Mouse (Mus musculus): ENCODE data around the gene Hap1.
"Not testable (repeated sequence)": the region's sequence is repeated elsewhere in the genome, so short reads cannot be mapped to it uniquely, and the experiment has no call there.

Hap1 gene

DNA sequence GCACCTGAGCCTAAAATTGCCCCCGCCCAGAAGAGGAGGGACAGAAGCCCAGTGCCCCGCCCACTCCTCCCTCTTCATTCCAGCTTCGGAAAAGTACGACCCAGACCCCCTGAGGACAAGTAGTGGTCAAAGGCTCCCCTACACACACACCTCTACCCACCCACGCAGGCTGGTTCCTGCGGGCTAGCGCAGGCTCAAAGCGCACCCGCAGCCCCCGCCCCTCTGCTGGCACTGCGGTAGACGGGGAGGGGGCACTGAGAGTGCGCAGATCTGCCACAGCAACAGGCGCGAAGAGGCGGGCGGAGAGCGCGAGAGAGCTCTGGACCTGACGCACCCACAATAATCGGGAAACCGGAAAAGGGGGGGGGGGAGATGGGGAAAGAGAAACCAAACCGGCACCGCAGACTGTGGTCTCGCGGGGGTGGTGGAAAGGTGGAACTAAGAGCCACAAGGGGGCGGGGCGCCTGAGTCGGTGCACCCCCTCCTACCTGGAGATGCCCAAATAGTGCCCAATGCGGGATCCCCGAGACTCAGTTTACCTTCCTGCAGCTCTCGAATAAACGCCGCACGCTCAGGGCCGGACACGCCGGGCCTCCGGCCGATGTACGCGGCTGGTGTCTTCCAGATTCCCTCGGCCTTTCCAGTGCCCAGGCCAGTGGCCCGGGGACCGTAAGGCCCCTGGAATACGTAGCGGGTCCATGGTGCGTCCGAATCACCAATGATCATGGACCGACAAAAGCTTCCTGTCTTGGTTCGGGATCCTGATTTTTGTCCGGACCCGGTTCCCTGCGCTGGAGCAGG is 577 bp downstream of the Hap1 start:
- DNase-seq (ENCODE audit: low read depth), result peak; percentile 43

DNA sequence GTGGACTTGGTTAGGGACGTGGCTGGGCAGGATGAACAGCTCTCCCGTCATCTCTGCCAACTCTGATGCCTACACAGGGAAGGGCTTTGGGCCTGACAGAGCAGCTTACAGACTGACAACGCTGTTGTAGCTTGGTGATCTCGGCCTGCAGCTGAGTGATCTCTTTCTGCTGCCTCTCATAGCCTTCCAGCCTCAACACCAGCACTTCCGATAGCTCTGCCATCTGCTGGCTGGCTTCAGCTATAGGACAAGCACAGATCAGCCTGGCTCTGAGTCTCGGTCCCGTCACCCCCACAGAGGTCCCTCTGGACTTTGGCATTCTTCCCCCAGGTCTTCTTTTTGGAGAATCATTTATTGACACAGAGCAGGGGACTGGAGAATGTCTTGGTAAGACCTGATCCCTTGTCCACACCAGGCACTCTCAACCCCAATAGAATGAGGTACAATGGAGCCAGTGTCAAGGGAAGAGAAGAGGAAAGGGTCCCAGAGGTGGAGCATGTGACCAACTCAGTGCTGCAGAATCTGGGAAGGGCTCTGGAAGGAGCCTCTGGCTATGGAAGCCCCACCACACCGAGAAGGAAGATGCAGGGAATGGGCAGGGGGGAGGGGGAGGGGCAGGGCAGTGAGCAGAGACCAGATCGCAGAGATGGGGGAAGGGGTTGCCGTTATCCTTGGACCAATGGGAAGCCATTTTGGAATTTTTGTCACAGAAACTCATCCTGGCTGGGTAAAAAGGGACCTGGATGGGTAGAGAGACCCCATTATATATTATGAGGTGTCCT is 3.7 kb downstream of the Hap1 start:
- peak; percentile 75 for DNase-seq (ENCODE audit: low read depth)

DNA sequence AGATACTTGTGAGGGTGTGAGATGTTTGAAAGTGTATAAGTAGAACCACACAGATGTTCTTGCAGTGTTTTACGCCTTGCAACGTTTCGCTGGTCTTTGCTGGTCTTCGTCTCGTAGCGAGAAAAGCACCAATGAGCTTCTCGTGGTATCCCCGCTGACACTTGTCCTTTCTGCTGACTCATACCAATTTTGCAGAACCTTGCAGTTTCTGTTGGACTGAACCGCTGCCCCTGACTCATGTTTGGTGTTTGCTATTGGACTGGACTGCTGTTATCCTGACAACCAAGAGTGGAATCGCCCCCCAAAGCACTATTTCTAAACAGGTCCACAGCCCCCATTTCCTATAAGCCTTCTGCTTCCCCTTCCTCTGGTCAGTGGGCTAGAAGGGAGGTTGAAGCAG is 11.7 kb downstream of the Hap1 start:
- no peak for DNase-seq (ENCODE audit: low read depth)

DNA sequence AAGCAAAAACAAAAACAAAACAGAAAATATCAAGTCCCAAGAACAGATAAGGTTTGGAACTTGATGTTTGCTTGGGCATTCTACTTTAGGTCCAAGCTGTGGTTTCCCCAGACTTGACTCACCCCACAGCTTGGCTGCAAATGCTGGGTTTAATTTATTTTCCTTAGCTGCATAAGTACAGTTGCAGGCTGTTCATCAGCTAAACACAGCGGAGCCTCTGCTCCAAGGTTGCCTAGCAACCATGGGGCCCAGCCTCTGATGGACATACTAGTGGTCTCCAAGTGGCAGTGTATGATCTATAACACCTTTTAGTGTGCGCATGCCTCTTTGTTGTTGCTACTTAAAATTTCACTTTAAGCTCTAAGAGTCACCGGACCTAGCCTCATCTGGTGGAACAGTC is 20.2 kb downstream of the Hap1 start:
- peak; percentile 90 for DNase-seq (ENCODE audit: low read depth)

DNA sequence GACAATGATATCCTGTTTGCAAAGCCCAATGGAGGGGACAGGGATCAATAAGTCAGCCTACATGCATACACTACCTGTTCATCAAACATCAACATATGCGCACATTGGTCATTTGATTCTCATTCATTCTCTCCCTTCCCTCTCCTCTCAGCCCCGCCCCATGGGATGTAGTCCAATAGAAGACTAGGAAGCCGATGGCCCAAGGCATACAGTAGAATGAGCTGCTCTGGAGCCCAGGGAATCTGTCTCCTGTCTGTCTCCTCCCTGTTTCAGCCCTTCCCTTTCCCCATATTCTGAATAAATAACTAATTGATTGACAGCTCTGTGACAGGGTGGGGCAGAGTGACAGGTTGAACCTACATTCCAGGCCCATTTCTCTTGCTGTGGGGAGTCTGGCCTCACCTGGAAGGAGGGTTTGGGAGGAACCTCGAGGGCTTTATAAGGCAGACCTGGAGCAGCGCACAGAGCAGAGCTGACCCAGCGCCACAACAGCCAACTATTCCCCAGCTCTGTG is 21.9 kb downstream of the Hap1 start, which contains the start of gene Gast:
Gast (plus strand) TSS at position 464 of the 514 bp plus-strand sequence.
- DNase-seq (ENCODE audit: low read depth), result no peak

DNA sequence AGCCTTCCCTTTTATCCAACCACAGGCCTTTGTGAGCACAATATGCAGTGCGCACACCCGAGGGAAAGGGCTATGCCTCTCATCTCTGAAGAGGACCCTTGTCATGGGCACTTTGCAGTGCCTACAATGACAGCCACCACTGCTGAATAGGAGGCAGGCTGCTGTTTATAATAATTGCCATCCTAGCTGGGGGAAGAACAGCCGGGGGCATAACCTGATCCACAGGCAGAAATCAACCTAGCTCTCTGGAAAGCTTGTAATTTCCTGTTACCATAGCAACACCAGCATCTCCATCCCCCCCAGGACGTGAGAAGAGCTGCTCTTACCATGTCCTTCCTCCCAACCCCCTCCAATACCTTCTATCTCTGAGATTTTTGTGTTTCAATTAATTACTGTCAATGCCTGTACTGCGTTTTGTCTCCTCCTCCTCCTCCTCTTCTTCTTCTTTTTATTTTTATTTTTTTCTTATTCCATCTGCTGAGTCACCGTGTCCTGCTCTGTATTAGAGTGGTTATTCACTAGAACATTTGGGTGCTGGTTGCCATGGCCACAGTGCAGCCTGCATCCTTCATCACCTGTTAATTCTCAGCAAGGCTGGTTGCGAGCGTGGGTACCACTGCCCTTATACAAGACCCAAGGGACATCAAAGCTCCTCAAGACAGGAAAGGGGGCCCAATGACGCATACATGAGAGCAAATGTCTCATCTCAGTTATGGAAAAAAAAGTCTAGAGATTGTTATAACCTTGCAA is 23.0 kb downstream of the Hap1 start:
- peak; percentile 38 for DNase-seq (ENCODE audit: low read depth)

DNA sequence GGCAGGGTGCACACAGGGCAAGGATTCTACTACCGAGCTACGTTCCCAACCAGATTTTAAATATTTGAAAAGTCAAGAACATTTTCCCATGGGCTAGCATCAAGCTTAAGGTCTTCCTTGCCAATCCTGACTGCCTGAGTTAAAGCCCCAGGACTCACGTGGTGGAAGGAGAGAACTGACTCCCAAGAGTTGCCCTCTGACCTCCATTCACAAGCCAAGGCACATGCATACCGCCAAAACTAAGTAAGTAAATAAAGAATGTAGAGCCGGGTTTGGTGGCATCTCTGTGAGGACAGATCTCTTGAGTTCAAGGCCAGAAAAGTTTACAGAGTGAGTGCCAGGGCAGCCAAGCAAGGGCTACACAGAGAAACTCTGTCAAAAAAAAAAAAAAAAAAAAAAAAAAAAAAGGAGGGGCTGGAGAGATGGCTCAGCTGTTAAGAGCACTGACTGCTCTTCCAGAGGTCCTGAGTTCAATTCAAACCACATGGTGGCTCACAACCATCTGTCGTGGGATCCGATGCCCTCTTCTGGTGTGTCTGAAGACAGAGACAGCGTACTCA is 25.0 kb downstream of the Hap1 start:
- DNase-seq (ENCODE audit: low read depth), result peak; percentile 64

DNA sequence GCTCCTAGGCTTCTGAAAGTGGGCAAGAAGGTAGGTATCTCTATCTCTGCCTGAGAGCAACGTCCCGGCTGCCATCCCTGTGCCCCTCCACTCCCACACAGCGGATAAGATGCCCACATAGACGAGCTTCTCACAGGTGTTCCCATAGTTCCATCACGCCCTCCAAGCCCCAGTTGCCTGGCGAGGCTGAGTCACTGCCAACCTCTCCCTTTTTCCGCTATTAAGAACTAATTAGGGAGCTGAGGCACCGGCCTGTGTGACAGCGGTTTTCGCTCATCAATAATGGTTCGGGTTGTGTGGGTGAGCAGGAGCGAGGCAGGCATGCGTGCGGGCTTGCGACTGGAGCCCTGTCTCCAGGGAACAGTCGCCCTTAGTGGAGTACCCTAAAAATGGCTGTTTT is 25.7 kb downstream of the Hap1 start:
- DNase-seq (ENCODE audit: low read depth), result no peak

DNA sequence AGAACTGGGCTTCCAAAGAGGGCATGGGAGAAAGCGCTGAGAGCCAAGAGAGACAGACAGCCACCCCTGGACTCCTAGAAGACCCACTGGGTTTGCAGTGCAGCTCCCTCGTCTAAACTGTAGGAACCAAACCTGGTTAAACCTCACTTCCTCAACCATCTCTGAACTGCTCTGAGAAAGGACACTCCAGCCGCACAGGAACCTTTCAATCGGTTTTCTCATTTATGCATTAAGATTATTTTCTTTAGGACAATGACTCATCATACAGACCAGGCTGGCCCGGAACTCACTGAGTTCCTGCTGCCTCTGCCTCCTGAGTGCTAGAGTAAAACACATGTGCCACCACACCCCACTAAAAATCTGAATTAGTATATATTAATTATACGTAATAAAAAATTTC is 28.2 kb downstream of the Hap1 start:
- no peak for DNase-seq (ENCODE audit: low read depth)

DNA sequence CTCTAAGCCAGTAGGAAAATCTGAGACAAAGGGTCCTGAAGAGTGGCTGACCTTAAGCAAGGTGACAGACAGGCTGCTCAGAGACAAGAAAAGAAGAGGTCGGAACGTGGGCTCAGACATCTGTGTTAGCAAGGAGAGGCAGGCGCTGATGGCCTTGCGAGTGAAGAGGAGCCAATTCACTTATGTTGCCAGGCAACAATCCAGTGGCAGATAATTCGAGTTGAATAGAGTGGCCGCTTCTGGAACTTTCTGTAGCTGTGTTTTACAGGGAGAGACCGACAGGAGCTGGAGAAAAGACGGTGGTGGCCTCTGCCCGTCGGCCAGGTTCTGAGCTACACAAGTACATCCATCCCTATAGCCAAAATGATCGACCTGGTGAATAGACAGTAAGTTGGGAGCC is 28.6 kb downstream of the Hap1 start:
- no peak for DNase-seq (ENCODE audit: low read depth)

DNA sequence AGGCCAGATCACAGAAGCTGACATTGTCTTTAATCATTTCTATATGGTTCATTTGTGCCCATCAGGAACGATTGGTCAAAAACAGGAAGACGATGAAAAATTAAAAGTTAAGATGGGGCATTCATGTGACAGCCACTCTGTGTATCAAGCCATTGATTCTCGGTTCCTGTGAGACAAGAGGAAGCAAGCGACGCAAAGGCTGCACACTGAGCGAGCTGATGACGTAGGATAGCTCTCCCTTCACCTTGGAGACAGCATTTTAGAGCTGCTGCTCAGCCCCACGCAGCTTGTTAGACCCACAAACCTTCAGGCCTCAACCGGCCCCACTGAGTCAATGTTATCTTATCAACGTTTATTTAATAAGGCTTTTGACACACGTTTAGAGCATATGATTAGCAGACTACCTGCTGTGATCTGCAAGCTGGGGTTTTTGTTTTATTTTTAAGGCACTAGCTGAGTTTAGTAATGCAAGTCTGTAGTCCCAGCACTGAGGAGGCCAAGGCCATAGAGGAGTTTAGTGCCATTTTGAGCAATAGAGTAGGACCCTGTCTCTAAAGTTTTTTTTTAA is 30.8 kb downstream of the Hap1 start:
- DNase-seq (ENCODE audit: low read depth), result no peak

DNA sequence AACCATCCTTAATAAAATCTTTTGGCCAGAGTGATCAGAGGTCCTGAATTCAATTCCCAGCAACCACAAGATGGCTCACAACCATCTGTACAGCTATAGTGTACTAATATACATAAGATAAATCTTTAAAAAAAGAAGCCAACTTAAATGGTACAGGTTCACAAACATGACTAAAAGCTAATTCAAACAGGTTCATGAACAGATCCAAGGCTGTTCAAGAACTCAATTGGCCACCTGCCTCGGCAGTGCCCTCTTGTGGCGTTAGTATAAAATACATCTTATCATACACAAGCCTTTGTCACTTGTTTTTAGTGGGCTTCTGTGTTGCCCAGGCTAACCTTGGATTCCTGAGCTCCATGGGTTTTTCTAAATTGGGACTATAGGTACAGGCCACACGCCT is 32.4 kb downstream of the Hap1 start:
- peak; percentile 91 for DNase-seq (ENCODE audit: low read depth)

DNA sequence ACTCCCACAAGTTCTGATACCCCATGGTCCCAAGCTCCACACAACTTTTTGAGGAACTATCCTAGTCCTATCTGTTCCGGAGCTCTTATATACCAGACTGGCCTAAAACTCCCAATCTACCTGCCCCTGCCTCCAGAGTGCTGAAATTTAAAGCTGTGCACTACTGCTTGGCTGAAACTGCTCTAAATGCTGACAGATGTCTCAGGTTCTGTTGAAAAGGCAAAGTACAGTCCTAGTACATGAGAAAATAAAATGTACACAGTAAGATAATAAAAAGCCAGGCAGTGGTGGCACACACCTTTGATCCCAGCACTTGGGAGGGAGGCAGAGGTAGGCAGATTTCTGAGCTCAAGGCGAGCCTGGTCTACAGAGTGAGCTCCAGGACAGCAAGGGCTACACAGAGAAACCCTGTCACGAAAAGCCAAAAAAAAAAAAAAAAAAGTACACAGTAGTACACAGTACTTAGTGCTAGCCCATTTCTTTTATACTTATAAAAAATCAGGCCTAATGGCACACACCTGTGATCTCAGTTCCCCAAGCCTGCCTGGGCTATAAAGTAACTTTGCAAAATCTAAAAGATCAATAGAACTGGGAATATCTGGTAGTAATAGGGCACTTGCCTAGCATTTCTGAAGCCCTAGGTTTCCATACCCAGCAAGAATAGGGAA is 33.2 kb downstream of the Hap1 start:
- peak; percentile 36 for DNase-seq (ENCODE audit: low read depth)

DNA sequence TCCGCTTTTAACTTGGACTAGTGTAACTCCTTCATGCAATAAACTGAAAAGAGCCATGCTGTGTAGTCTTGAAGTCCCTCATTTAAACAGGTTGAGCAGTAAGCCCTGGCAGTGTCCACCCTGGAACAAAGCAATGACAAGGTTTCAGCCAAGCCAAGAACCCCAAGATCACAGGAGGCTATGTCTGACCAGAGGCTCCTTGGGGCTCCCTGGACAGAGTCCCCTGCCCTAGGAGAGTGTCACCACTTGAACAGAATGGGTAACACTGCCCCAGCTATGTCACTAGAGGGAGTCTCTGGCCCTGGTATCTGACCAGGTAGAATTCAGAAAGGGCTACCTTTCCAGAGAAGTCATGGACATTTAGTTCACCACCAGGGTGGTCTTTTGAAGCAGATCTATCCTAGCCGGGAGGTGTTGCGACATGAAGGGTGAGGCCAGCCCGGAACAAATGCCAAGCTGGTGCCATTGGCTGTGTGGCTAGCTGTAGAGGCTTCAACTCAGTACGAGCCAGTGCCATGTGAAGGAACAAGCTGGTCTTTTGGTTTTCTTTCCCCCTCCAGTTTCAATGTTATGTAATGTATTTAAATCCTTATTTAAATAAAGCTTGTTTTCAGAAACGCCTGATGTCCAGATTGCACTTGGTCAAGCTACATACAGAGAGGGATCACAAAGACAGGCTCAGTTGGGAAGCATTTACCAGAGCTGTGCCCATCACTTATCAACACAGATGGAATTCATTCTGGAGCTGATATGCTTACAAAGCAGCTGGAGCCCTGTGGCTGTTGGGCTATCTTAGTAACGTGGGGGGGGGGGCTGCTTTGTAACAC is 34.2 kb downstream of the Hap1 start:
- peak; percentile 58 for DNase-seq (ENCODE audit: low read depth)

DNA sequence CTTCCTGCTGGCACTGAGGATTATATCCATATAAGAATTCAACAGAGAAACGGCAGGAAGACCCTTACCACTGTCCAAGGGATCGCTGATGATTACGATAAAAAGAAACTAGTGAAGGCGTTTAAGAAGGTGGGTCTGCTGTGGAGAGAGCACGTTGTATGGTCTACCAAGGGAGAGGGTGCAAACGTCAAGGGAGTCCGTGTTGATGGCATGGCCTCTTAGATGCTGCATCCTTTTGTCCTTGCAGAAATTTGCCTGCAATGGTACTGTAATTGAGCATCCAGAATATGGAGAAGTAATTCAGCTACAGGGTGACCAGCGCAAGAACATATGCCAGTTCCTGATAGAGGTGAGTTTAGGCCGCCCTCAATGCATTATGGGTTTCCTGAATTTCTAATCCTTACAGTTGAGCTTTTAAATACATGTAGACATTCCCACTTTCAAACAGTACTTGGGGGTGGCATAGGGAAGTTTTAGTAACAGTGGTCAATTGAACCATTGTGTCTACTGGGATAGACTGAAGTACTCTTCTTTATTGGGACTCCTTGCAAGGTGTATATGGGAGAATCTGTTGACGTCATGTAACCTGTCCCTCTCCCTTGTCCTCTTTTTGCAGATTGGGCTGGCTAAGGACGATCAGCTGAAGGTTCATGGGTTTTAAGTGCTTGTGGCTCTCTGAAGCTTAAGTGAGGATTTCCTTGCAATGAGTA is 35.1 kb downstream of the Hap1 start:
- not testable (repeated sequence) for DNase-seq (ENCODE audit: low read depth)

DNA sequence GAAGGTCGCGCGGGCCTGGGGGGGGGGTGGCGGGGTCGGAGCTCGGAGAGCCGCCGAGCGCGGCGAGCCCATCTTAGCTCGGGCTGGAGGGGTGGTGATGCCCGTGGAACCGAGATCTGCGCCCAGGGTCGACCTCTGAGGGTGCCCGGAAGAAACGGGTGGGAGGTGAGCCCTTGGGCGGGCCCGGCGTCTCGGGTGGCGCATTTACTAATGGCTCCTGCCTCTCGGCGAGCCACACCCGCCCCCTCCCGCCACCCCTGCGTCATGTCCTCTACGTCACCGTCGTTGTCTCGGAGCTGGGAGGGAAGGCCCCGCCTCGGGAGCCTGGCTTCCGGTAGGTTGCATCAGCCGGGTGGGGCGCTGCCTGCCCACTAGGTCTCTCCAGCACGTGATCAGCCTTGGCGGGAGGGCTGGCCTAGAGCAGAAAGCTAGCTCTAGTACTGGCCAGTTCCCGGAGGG is 35.7 kb downstream of the Hap1 start:
- peak; percentile 100 for DNase-seq (ENCODE audit: low read depth)

DNA sequence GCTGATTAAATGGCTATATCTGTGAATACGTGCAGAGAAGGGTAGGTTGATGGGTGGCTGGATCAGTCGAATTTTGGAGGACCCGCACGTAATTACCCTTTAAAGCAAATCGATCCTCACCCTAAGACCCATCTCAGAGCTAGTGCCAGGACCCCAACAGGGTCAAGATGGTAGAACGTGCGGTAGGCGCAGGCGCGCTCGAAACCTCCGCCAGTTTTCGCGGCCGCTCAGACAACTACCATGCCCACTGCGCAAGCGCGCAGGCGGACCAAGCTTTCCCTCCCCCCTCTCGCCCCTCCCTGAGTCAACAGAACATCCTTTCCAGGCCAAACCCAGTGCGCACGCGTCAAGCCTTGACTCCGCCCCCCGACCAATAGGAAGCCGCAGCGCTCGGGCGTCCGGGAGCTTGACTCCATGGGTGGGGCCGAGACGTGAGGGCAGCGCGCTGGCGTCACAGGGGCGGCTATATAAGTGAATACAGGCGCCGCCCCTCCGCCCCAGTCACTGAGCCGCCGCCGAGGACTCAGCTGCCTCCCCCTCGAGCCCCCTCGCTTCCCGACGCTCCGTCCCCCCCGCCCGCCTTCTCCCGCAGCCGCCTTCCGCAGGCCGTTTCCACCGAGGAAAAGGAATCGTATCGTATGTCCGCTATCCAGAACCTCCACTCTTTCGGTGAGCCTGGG is 36.3 kb downstream of the Hap1 start, which contains the start of gene Eif1:
Eif1 (plus strand) TSS at position 394 of the 680 bp plus-strand sequence.
- DNase-seq (ENCODE audit: low read depth), result peak; percentile 100

DNA sequence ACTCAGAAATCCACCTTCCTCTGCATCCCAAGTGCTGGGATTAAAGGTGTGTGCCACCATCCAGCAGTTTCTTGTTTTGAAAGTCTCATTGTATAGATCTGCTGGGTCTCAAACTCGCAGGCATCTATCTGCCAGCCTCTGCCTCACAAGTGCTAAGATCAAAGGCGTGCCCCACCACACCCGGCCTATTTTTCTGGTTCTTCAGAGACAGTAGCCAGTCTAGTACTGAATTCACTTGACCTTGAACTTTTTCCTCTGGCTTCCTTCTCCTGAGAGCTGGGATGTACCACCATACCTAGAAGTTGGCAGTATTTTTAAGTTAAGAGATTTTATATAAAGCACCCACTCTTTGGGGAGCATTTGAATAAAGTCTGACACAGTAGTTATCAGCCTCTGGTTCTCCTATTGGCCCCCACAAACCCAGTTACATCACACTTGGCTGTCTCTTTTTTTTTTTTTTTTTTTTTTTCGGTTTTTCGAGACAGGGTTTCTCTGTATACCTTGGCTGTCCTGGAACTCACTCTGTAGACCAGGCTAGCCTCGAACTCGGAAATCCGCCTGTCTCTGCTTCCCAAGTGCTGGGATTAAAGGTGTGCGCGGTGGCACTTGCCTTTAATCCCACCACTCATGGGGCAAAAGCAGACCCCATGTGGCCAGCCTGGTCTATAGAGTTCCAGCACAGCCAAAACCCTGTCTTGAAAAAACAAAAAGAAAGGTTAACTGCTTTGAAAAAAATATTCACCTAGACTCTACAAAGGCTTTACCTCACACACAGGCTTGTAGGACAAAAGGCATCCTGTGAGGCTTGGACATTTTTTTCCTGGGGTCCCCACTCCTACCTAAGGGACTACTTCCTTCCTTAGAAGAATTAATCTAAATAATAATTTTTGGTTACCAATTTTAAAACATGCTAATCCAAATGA is 37.1 kb downstream of the Hap1 start:
- DNase-seq (ENCODE audit: low read depth), result no peak
